Mouse (Mus musculus) forebrain, embryonic 14.5 days (tissue): ENCODE measurements around the gene Rerg. TPM values are rescaled to one million over a fixed set of nuclear protein-coding genes. Genes with fewer than 3 reads are reported as not detected.

ENCODE experiments used
- ATAC-seq: fragments of 200-750 bp; cut with Nextera tagmentation; 2 replicates; pipeline ENCODE4 v1.8.0; 2017; ENCODE audit warnings: mild to moderate bottlenecking, moderate library complexity
- DNase-seq: peaks from one replicate; pipeline ENCODE4 v3.0.0-alpha.2; 2015; ENCODE audit warnings: low spot score
- H3K27ac ChIP-seq: fragments of 300-500 bp; sonication (generic); 2 replicates; pipeline ENCODE4 v1.5.1; 2014; ENCODE audit warnings: low read depth, mild to moderate bottlenecking, control low read depth, low read length, moderate library complexity
- H3K27me3 ChIP-seq: fragments of 300-500 bp; sonication (generic); replicated peaks from 2 replicates; pipeline ENCODE4 v1.6.1; 2014; ENCODE audit warnings: low read length, control low read depth, mixed read lengths; ENCODE audit not compliant: control insufficient read depth, insufficient read depth
- H3K36me3 ChIP-seq: fragments of 300-500 bp; sonication (generic); 2 replicates; pipeline ENCODE4 v1.6.1; 2014; ENCODE audit warnings: low read length, control low read depth; ENCODE audit not compliant: control insufficient read depth, insufficient read depth
- H3K4me1 ChIP-seq: fragments of 300-500 bp; sonication (generic); 2 replicates; pipeline ENCODE4 v1.6.1; 2014; ENCODE audit warnings: antibody characterized with exemption, low read length, control low read depth; ENCODE audit not compliant: control insufficient read depth, insufficient read depth
- H3K4me2 ChIP-seq: fragments of 300-500 bp; sonication (generic); 2 replicates; pipeline ENCODE4 v1.6.1; 2014; ENCODE audit warnings: mild to moderate bottlenecking, control low read depth, low read length
- H3K4me3 ChIP-seq: fragments of 300-500 bp; sonication (generic); 2 replicates; pipeline ENCODE4 v1.5.1; 2014; ENCODE audit warnings: low read depth, low read length, control low read depth
- H3K9ac ChIP-seq: fragments of 300-500 bp; sonication (generic); 2 replicates; pipeline ENCODE4 v1.6.1; 2014; ENCODE audit warnings: mild to moderate bottlenecking, low read length, control low read depth, moderate library complexity
- H3K9me3 ChIP-seq: fragments of 300-500 bp; sonication (generic); replicated peaks from 2 replicates; pipeline ENCODE4 v1.6.1; 2016; ENCODE audit warnings: low read length, control low read depth, mixed read lengths; ENCODE audit not compliant: control insufficient read depth
- WGBS: fragments of 180-500 bp; shearing (Covaris S2); extraction: QIAGEN DNeasy Blood & Tissue Kit; methylation state at CpG from one replicate; pipeline ENCODE4 v1.1.7; 2014; 5-methylcytosine and 5-hydroxymethylcytosine counted together
- polyA plus RNA-seq: library from polyadenylated mRNA; unstranded; fragments of >200 nt; fragmentation: Nextera tagmentation; extraction: Ambion mirVana; gene quantifications from 2 replicates; pipeline ENCODE4 v1.2.1, GENCODE M21; 2014

The Rerg gene
- polyA plus RNA-seq, 1 experiment from 2014 or later: 4.8 TPM

DNA sequence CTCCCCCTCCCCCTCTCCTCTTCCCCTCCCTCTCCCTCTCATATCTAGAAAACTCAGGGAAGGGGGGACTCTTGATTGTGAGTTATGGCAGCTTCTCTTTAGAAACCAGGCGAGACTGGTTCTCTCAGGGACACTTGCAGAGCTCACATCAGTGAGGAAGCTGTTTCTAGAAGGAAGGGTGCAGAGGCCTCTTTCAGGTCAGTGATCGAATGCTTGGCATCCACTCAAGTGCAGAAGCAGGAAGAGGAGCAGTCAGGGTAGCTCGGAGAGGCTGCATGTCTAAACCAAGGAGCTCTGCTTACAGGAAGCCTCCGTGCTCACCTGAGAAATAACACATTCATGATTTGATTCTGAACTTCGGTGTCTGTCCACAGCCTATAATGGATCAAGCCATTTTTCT, 159.1 kb downstream of the Rerg start:
- DNase-seq (no peak), ATAC-seq (no peak)
- H3K9me3 ChIP-seq: no peaks in the 10 kb centered on the region
- H3K27me3 ChIP-seq: no peaks in the 10 kb centered on the region
- H3K4me2 ChIP-seq: no peak overlapping the region
- no peak overlapping the region for H3K27ac ChIP-seq
- H3K36me3 ChIP-seq: no peaks in the 10 kb centered on the region
- H3K4me3 ChIP-seq: no peak overlapping the region
- H3K4me1 ChIP-seq: no peaks in the 10 kb centered on the region
- 89% methylated on average over 5 of the region's 5 CpGs for whole genome bisulfite sequencing
- H3K9ac ChIP-seq: no peak overlapping the region

Other genes starting within 250 kb of the Rerg start
- 0.23 and 0.28 TPM in 2 replicates for gene Erp27, start 248.3 kb downstream of the Rerg start, polyA plus RNA-seq
- not detected in 2 replicates for gene Pde6h, start 246.7 kb downstream of the Rerg start, polyA plus RNA-seq
- gene Arhgdib, start 228.6 kb downstream of the Rerg start, polyA plus RNA-seq: 17.9 and 18.8 TPM in 2 replicates
- 41.7 and 51.2 TPM in 2 replicates for gene Ptpro, start 81.8 kb upstream of the Rerg start, polyA plus RNA-seq